Mouse (Mus musculus): Measurements from ENCODE around the gene Arsa. TPM values are rescaled to one million over a fixed set of nuclear protein-coding genes. Genes with fewer than 3 reads are reported as not detected.

Gene Arsa
- polyA plus RNA-seq, 1 experiment from 2014 or later: 23.8 TPM

DNA sequence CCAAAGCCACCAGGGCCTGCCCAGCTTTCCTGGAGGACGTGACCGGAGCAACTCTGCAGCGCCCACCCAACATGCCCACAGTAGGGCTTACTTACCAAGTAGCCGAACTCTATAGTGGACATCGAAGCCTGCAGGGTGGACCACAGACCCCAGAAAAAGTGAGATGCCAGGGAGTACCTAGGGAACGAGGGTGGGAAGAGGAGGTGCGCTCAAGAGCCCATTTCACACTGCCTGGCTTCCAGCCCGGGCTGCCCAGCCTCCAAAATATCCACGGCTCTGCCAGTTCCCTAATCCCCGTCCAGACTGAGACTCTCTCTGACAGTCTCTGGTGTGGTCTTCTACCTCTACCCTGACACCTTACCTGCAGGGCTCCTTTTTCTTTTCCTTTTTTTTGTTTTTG, 50.5 kb downstream of the Arsa start:
- no peak overlapping the region for H3K4me2 ChIP-seq (replicated peaks)
- 84% methylated on average over 10 of the region's 10 CpGs for WGBS
- ATAC-seq (replicated peaks): no peak
- H3K4me1 ChIP-seq: peaks cover 22% of the 10 kb centered on the region
- H3K4me3 ChIP-seq: no peak overlapping the region
- no peak overlapping the region for H3K27ac ChIP-seq (replicated peaks)
- H3K36me3 ChIP-seq: peaks cover 21% of the 10 kb centered on the region; the same call in 1 of the 2 replicates
- H3K9me3 ChIP-seq: no peaks in the 10 kb centered on the region
- no peaks in the 10 kb centered on the region for H3K27me3 ChIP-seq
- H3K9ac ChIP-seq (replicated peaks): no peak overlapping the region

DNA sequence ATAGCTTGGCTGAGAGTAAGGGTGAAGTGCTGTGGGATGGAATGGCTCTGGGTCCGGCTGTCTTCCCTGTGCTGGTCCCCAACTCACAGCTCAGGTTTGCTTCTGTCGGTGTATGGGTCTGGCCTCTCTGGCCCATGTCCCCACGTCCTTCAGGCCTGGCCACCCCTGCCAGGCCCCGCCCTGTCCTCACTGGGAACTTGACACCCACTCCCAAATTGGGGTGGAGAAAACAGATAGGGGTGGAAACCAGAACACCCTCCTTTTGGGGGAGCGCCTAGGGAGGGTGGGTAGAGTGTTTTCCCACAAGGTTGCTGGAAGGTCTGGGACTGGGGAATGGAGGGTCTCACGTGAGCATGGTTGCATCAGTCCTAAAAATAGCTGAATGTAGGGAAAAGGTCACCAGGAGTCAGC, 51.5 kb downstream of the Arsa start, which contains the start of gene Cpt1b:
Gene Cpt1b (minus strand): TSS at position 153 of the 411 bp plus-strand sequence.
- Histone ChIP-seq H3K27ac (replicated peaks) (no peak within 1 kb of the TSS), H3K4me1 (peaks cover 18% of the 10 kb centered on the region), H3K36me3 (peaks cover 21% of the 10 kb centered on the region; the same call in 1 of the 2 replicates), H3K4me2 (replicated peaks) (no peak within 1 kb of the TSS), H3K4me3 (no peak within 1 kb of the TSS), H3K9me3 (no peaks in the 10 kb centered on the region), H3K27me3 (no peaks in the 10 kb centered on the region), H3K9ac (replicated peaks) (no peak within 1 kb of the TSS)
- ATAC-seq (replicated peaks): no peak
- 38% methylated on average over 6 of the region's 6 CpGs for WGBS

GRCm38 (mm10) chr15:89424621-89425020, 52.6 kb downstream of the Arsa start:
- WGBS: 82% methylated on average over 8 of the region's 8 CpGs
- ATAC-seq (replicated peaks): no peak
- Histone ChIP-seq H3K4me3 (no peak overlapping the region), H3K9ac (replicated peaks) (no peak overlapping the region), H3K36me3 (peaks cover 28% of the 10 kb centered on the region; the same call in 1 of the 2 replicates), H3K4me1 (peaks cover 12% of the 10 kb centered on the region), H3K9me3 (no peaks in the 10 kb centered on the region), H3K27ac (replicated peaks) (no peak overlapping the region), H3K4me2 (replicated peaks) (no peak overlapping the region), H3K27me3 (no peaks in the 10 kb centered on the region)

Other genes starting within 250 kb of the Arsa start
- 79.0 and 83.4 TPM in 2 replicates for gene Sbf1, start 162.1 kb downstream of the Arsa start, polyA plus RNA-seq (2015; fragmentation: Nextera tagmentation; extraction: Ambion mirVana)
- gene Adm2, start 154.7 kb downstream of the Arsa start, polyA plus RNA-seq (2015; fragmentation: Nextera tagmentation; extraction: Ambion mirVana): not detected in 2 replicates
- gene Miox, start 143.0 kb downstream of the Arsa start, polyA plus RNA-seq (2015; fragmentation: Nextera tagmentation; extraction: Ambion mirVana): not detected in 2 replicates
- 31.6 and 33.0 TPM in 2 replicates for gene Lmf2, start 121.8 kb downstream of the Arsa start, polyA plus RNA-seq (2015; fragmentation: Nextera tagmentation; extraction: Ambion mirVana)
- gene Ncaph2, start 121.7 kb downstream of the Arsa start, polyA plus RNA-seq (2015; fragmentation: Nextera tagmentation; extraction: Ambion mirVana): 127 and 149 TPM in 2 replicates
- 9.0 and 10.2 TPM in 2 replicates for gene Sco2, start 103.6 kb downstream of the Arsa start, polyA plus RNA-seq (2015; fragmentation: Nextera tagmentation; extraction: Ambion mirVana)
- 1.8 and 2.4 TPM in 2 replicates for gene Tymp, start 100.4 kb downstream of the Arsa start, polyA plus RNA-seq (2015; fragmentation: Nextera tagmentation; extraction: Ambion mirVana)
- gene Odf3b, start 98.1 kb downstream of the Arsa start, polyA plus RNA-seq (2015; fragmentation: Nextera tagmentation; extraction: Ambion mirVana): 1.8 and 4.0 TPM in 2 replicates
- not detected in 2 replicates for gene Klhdc7b, start 92.5 kb downstream of the Arsa start, polyA plus RNA-seq (2015; fragmentation: Nextera tagmentation; extraction: Ambion mirVana)
- gene Syce3, start 66.9 kb downstream of the Arsa start, polyA plus RNA-seq (2015; fragmentation: Nextera tagmentation; extraction: Ambion mirVana): not detected in 2 replicates
- 0.52 and 0.95 TPM in 2 replicates for gene Cpt1b, start 51.6 kb downstream of the Arsa start, polyA plus RNA-seq (2015; fragmentation: Nextera tagmentation; extraction: Ambion mirVana)
- 5.5 and 6.4 TPM in 2 replicates for gene C730034F03Rik, start 47.8 kb downstream of the Arsa start, polyA plus RNA-seq (2015; fragmentation: Nextera tagmentation; extraction: Ambion mirVana)
- gene Gm44502, start 47.7 kb downstream of the Arsa start, polyA plus RNA-seq (2015; fragmentation: Nextera tagmentation; extraction: Ambion mirVana): 0.29 TPM in 1 of 2 replicates, not detected in the other
- 70.5 and 75.8 TPM in 2 replicates for gene Chkb, start 47.5 kb downstream of the Arsa start, polyA plus RNA-seq (2015; fragmentation: Nextera tagmentation; extraction: Ambion mirVana)
- gene Mapk8ip2, start 23.5 kb downstream of the Arsa start, polyA plus RNA-seq (2015; fragmentation: Nextera tagmentation; extraction: Ambion mirVana): 65.0 and 68.2 TPM in 2 replicates
- 10.7 and 13.0 TPM in 2 replicates for gene Shank3, start 22.2 kb upstream of the Arsa start, polyA plus RNA-seq (2015; fragmentation: Nextera tagmentation; extraction: Ambion mirVana)
- 1.6 and 1.7 TPM in 2 replicates for gene Acr, start 90.9 kb upstream of the Arsa start, polyA plus RNA-seq (2015; fragmentation: Nextera tagmentation; extraction: Ambion mirVana)
- gene Rabl2, start 114.5 kb upstream of the Arsa start, polyA plus RNA-seq (2015; fragmentation: Nextera tagmentation; extraction: Ambion mirVana): 55.7 and 55.9 TPM in 2 replicates